Mouse (Mus musculus) liver, adult 2 months (tissue): ENCODE measurements around the gene Slit1.

Experiments
- CTCF ChIP-seq: fragments of 200-500 bp; IDR thresholded peaks from 2 replicates; pipeline ENCODE4 v1.5.1; 2011; ENCODE audit warnings: low read depth, low read length, control low read depth
- POLR2A ChIP-seq: fragments of 200-500 bp; IDR thresholded peaks from 2 replicates; pipeline ENCODE4 v1.6.1; 2011; ENCODE audit warnings: low read length, control low read depth; ENCODE audit not compliant: insufficient read depth; ENCODE audit errors: extremely low read depth

DNA sequence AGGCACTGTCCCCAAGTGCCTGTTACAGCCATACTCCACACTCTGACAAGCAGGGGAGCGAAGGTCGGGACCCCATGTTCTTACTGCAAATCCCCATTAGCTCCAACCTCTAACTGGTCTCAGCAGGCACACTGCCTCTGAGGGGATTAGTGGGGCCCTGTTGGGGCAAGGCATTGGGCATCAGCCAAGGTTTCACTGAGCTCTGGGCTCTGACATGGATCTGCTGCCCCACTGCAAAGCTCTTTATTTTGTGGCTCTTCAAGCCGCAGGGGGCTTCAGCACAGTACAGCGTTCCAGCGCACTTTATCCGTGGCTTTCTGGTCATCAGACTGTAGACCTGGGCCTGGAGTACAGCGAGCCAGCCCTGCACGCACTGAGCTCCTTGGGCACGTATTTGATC is 86.0 kb downstream of the Slit1 start:
- no peak for TF ChIP-seq CTCF
- no peak for TF ChIP-seq POLR2A
